Mouse (Mus musculus) brain, adult 10 weeks (tissue): ENCODE measurements around the gene Gabpa. TPM values are rescaled to one million over a fixed set of nuclear protein-coding genes. Genes with fewer than 3 reads are reported as not detected.

Source experiments
- polyA plus RNA-seq: library from polyadenylated mRNA; stranded (reverse); fragments of 350-450 nt; fragmentation: Illumina TruSeq; extraction: RNeasy Lipid Tissue Mini Kit (QIAGEN cat#74804); gene quantifications from one replicate; pipeline ENCODE4 v1.2.3, GENCODE M21; 2015; ENCODE audit warnings: low read depth, low replicate concordance

The Gabpa gene
- polyA plus RNA-seq = 15.8 TPM

DNA sequence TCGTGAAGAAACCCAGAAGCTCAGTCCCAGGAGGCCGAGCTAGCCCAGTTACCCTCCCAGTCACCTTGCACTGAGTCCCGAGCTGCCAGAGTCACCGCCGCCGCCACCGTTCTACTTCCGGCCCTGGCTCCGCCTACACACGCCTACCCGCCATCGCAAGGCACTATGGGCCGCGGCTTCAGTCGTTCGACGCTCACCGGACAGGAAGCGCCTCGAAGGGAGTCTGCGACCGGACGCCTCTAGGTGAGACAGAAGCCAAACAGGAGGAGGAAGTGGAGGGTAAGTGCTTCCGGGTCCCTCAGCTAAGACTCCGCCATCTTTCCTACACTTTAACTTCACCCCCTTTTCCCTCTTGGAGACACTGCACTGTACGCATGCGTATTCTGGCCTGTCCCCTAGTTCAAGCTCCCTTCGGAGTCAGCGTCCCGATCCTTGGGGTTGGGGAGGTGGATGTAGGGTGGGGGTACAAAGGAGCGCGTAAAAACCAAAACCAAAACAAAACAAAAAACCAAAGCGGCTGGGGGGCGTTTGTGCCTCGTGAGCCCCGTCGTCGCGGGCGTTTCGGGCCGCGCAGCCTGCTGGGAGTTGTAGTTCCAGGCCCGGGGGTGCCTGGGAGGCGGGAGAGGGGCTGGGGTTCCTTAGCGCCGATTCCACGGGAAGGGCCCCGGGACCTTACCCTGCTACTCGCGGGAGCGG is at the start of gene Gabpa:
Gene Gabpa (plus strand): TSS at position 181 of the 696 bp plus-strand sequence.

DNA sequence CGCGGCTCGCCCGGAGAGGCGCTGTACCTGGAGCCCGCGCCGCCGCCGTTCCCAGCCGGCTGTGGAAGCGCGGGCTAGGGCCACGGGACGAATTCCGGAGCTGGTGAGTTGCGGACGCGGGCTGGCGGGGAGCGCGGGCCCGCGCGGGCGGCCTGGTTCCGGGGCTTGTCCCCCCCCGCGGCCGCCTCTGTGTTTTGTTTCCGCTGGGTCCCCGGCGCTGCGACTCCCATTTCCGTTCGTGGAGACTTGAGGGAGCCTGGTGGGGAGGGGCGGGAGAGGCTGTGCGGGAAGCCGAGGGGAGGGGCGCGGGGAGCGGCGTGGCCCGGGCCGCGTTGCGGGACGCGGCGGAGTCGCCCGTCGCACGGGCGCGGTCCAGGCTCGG is 707 bp downstream of the Gabpa start, which contains the start of gene Atp5j:
Gene Atp5j (minus strand): TSS at position 185 of the 382 bp plus-strand sequence.

Other genes with a start within 250 kb of the Gabpa start
- 29.4 TPM for gene Mrpl39, start 99.2 kb upstream of the Gabpa start, polyA plus RNA-seq
- gene Jam2, start 60.8 kb upstream of the Gabpa start, polyA plus RNA-seq = 31.8 TPM
- gene Atp5j, start 700 bp downstream of the Gabpa start, polyA plus RNA-seq = 647 TPM